Mouse (Mus musculus) forebrain, embryonic 11.5 days (tissue): ENCODE measurements around the gene Gm28539. TPM values are rescaled to one million over a fixed set of nuclear protein-coding genes. Genes with fewer than 3 reads are reported as not detected.

ENCODE experiments used
- ATAC-seq: fragments of 200-750 bp; cut with Nextera tagmentation; replicated peaks from 2 replicates; pipeline ENCODE4 v1.8.0; 2017; ENCODE audit warnings: moderate TSS enrichment; ENCODE audit not compliant: low FRiP score
- DNase-seq: peaks from one replicate; pipeline ENCODE4 v3.0.0-alpha.2; 2017; ENCODE audit warnings: low spot score
- H3K27ac ChIP-seq: fragments of 300-500 bp; sonication (generic); 2 replicates; pipeline ENCODE4 v1.5.1; 2014; ENCODE audit warnings: low read depth, low read length
- H3K27me3 ChIP-seq: fragments of 300-500 bp; sonication (generic); 2 replicates; pipeline ENCODE4 v1.6.1; 2014; ENCODE audit warnings: mild to moderate bottlenecking, low read length, mixed read lengths; ENCODE audit not compliant: control insufficient read depth, insufficient read depth
- H3K36me3 ChIP-seq: fragments of 300-500 bp; sonication (generic); 2 replicates; pipeline ENCODE4 v1.6.1; 2014; ENCODE audit warnings: mild to moderate bottlenecking, low read length, moderate library complexity, mixed read lengths; ENCODE audit not compliant: control insufficient read depth, insufficient read depth
- H3K4me1 ChIP-seq: fragments of 300-500 bp; sonication (generic); replicated peaks from 2 replicates; pipeline ENCODE4 v1.6.1; 2014; ENCODE audit warnings: low read length, mixed read lengths; ENCODE audit not compliant: control insufficient read depth, insufficient read depth
- H3K4me2 ChIP-seq: fragments of 300-500 bp; sonication (generic); 2 replicates; pipeline ENCODE4 v1.6.1; 2014; ENCODE audit warnings: low read depth, mild to moderate bottlenecking, low read length, moderate library complexity, mixed read lengths; ENCODE audit not compliant: severe bottlenecking
- H3K4me3 ChIP-seq: fragments of 300-500 bp; sonication (generic); 2 replicates; pipeline ENCODE4 v1.5.1; 2014; ENCODE audit warnings: low read depth, low read length
- H3K9ac ChIP-seq: fragments of 300-500 bp; sonication (generic); 2 replicates; pipeline ENCODE4 v1.6.1; 2014; ENCODE audit warnings: low read length
- H3K9me3 ChIP-seq: fragments of 300-500 bp; sonication (generic); 2 replicates; pipeline ENCODE4 v1.6.1; 2016; ENCODE audit warnings: low read length, mixed read lengths; ENCODE audit not compliant: control insufficient read depth
- WGBS: fragments of 180-500 bp; shearing (Covaris S2); extraction: QIAGEN DNeasy Blood & Tissue Kit; methylation state at CpG from one replicate; pipeline ENCODE4 v1.1.7; 2014; 5-methylcytosine and 5-hydroxymethylcytosine counted together
- polyA plus RNA-seq: library from polyadenylated mRNA; unstranded; fragments of >200 nt; fragmentation: Nextera tagmentation; extraction: Ambion mirVana; gene quantifications from 2 replicates; pipeline ENCODE4 v1.2.1, GENCODE M21; 2014

The Gm28539 gene
- polyA plus RNA-seq, 1 experiment from 2014 or later: not detected

DNA sequence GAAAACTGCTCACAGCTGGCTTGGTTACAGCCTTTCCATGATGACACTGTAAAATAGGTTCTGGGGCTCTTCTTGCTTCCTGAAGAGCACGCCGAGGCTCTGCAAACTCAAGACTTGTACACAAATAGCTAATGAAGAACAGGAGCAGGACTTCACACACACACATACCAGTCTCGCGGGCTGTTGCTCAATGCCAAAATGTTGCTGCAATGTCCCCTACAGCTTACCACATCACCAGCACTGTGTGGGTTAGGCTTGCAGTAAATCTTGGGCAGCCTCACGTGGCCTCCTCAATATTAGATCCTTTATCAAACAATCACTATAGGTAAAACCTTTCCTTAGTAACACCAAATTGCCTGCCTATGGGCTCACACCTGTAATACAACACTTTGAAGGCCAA is 27.4 kb upstream of the Gm28539 start:
- Histone ChIP-seq H3K4me1 (peaks cover 5% of the 10 kb centered on the region; the same call in 1 of the 2 replicates), H3K27ac (no peak overlapping the region), H3K27me3 (no peaks in the 10 kb centered on the region), H3K9me3 (no peaks in the 10 kb centered on the region), H3K9ac (no peak overlapping the region), H3K36me3 (peaks cover 18% of the 10 kb centered on the region), H3K4me3 (no peak overlapping the region), H3K4me2 (no peak overlapping the region)
- WGBS: 91% methylated on average over 5 of the region's 5 CpGs
- ATAC-seq: no peak
- DNase-seq: no peak

DNA sequence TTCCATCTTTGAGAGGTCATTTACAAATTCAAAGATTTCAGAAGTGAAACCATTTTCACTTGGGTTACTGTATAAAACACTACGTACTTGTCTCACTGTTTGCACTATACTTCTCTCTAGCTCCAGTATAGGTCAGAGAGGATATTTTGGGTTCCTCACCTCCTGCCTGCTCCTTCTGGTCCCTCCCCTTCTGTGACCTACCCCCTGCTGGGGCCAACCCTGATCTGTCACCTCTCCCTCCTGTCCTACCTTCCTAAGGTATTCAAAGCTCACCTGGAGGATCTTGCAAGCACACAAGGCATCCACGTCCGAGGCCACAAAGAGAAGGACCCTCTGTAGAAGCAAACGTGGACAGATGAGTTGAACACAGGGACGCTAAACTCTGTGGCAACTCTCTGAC is 25.4 kb upstream of the Gm28539 start:
- peaks cover 11% of the 10 kb centered on the region; the same call in 1 of the 2 replicates for H3K36me3 ChIP-seq
- DNase-seq (no peak), ATAC-seq (no peak; the same call in 1 of the 2 replicates)
- no peaks in the 10 kb centered on the region for H3K27me3 ChIP-seq
- H3K4me1 ChIP-seq: peaks cover 5% of the 10 kb centered on the region; the same call in 1 of the 2 replicates
- H3K9ac ChIP-seq: peak overlapping the region; percentile 80
- peak overlapping the region; percentile 78 for H3K4me3 ChIP-seq
- H3K27ac ChIP-seq: 0 out of 2 replicates have a peak overlapping the region, but pooled peaks have one; percentile 77
- no peaks in the 10 kb centered on the region for H3K9me3 ChIP-seq
- 10% methylated on average over 5 of the region's 5 CpGs for WGBS
- H3K4me2 ChIP-seq: peak overlapping the region; percentile 83

DNA sequence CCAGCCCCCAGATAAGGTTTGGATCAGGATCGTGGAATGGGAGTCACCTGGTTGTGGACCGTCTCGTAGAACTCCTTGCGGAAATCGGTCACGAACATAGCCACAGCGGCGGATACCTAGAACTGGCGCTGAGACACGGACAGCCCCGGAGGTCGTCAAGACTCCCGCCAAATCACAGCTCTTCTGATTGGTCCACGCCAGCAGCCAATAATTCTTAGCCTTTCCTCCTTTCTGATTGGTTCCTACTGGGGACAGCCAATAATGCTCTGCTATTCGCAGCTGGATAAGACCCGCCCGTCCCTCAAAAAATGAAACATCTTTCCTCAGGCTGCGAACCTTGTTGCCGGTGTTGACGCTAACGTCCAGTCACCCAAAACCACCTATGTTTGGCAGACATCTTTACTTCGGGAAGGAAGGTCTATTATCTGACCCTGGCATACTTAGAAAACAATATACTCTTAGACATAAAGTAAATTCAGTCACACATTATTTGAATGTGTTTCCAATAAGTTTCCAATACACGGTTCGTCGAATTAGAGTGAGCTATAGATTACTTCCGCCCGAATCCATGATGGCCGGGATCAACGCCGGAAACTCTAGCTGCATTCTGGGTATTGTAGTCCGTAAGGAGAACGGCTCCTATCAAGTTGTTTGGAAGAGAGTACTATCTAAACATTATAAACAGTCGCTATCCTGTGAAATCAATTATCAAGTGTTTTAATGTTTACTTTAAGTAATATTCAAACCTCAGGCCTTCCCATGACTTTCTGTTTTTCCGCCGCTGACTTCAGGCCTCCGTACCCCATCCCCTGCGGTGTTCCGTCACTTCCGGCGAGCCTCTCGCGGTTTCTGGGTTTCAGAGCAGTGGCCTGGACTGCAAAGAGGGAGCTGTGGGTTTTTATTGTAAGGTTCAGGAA is 24.7 kb upstream of the Gm28539 start, which contains the start of the genes Ufd1 and Cdc45:
TSS of gene Ufd1 (plus strand) at position 312 of the 917 bp plus-strand sequence.
TSS of gene Cdc45 (minus strand) at position 520 of the 917 bp plus-strand sequence.
- no peaks in the 10 kb centered on the region for H3K27me3 ChIP-seq
- H3K4me1 ChIP-seq: peaks cover 5% of the 10 kb centered on the region; the same call in 1 of the 2 replicates
- peak; percentile 90 for DNase-seq
- WGBS: under 1% methylated on average over 42 of the region's 42 CpGs
- peak within 1 kb of the TSS; percentile 78 for H3K4me3 ChIP-seq
- H3K27ac ChIP-seq: peak within 1 kb of the TSS; percentile 77
- peak; percentile 97 for ATAC-seq
- peaks cover 7% of the 10 kb centered on the region; the same call in 1 of the 2 replicates for H3K36me3 ChIP-seq
- H3K4me2 ChIP-seq: peak within 1 kb of the TSS; percentile 83
- H3K9me3 ChIP-seq: no peaks in the 10 kb centered on the region
- peak within 1 kb of the TSS; percentile 80 for H3K9ac ChIP-seq

DNA sequence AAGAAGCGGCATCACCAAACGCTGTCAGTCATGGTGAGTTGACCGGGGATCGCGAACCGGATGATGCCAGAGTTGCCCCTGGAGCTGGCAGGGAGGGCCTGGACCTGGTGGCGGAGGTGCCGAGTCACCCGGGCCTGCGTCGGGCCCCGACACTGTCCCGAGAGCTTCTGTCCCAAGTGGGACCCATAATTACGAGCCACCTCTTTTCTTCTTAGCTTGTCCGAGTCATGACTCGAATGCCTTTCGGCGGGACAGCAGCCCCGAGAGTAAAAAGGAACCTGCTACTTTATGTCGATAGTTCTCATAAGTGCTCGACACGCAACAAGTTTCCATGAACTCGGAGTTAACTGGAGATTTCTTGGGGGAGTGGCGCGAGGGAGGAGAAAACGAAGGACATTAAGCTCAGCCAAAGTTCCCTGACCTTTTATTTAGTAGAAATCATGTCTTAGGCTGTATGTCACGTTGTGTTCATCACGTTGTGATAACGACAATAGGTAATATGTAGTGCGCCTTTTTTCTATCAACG is 23.9 kb upstream of the Gm28539 start:
- Histone ChIP-seq H3K4me2 (peak overlapping the region; percentile 83), H3K27ac (no peak overlapping the region), H3K4me3 (peak overlapping the region; percentile 78), H3K27me3 (no peaks in the 10 kb centered on the region), H3K9ac (peak overlapping the region; percentile 80), H3K4me1 (peaks cover 5% of the 10 kb centered on the region; the same call in 1 of the 2 replicates), H3K36me3 (peaks cover 7% of the 10 kb centered on the region; the same call in 1 of the 2 replicates), H3K9me3 (no peaks in the 10 kb centered on the region)
- 2% methylated on average over 31 of the region's 31 CpGs for WGBS
- DNase-seq (no peak), ATAC-seq (peak; percentile 61)

DNA sequence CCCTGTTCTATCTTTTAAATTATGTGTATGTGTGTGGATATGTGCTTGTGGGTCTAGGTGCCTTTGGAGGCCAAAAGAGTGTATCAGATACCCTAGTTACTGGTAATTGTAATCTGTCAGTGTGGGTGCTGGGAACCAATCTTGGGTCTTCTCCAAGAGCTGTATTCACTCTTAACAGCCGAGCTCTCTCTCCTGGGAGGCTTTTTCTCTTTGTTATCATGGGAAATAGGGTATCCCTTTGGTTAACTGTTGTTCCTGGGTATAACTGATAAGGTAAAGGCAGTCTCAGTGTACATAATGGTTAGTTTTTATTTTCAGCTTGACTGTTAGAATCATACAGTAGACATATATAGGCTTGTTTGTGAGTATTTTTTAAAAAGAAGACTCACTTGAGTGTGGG is 14.0 kb upstream of the Gm28539 start:
- no peak overlapping the region for H3K27ac ChIP-seq
- WGBS: 90% methylated on average over 1 of the region's 1 CpGs
- ATAC-seq: no peak

DNA sequence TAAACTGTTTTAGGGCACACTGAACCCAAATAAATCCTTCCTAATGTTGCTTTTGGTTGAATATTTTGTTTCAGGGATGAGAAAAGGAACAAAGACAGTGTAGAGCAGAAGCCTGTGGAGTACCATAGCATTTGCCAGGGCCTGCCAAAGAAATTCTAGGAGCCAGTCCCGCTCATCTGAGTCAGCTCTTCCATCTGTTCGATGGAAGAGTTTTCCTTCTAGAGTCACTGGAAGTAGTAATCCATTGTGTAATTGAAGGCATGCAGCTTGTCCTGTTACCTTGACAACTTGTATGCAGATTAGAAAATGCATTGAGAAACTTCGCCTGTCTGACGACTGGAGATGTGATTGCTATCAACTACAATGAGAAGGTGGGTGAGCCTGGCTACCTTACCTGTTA is 13.5 kb upstream of the Gm28539 start:
- no peaks in the 10 kb centered on the region for H3K4me1 ChIP-seq
- DNase-seq (no peak), ATAC-seq (no peak)
- no peaks in the 10 kb centered on the region for H3K9me3 ChIP-seq
- no peak overlapping the region for H3K4me2 ChIP-seq
- no peak overlapping the region for H3K27ac ChIP-seq
- H3K4me3 ChIP-seq: no peak overlapping the region
- no peaks in the 10 kb centered on the region for H3K27me3 ChIP-seq
- WGBS: 79% methylated on average over 4 of the region's 4 CpGs
- H3K9ac ChIP-seq: no peak overlapping the region
- peaks cover 26% of the 10 kb centered on the region; the same call in 1 of the 2 replicates for H3K36me3 ChIP-seq

More for the DNA sequence above, 14.0 kb upstream of the Gm28539 start:
- H3K9ac ChIP-seq: no peak overlapping the region
- no peaks in the 10 kb centered on the region for H3K9me3 ChIP-seq
- no peak for DNase-seq
- H3K36me3 ChIP-seq: peaks cover 26% of the 10 kb centered on the region; the same call in 1 of the 2 replicates
- no peaks in the 10 kb centered on the region for H3K4me1 ChIP-seq
- H3K4me3 ChIP-seq: no peak overlapping the region
- H3K4me2 ChIP-seq: no peak overlapping the region
- H3K27me3 ChIP-seq: no peaks in the 10 kb centered on the region

DNA sequence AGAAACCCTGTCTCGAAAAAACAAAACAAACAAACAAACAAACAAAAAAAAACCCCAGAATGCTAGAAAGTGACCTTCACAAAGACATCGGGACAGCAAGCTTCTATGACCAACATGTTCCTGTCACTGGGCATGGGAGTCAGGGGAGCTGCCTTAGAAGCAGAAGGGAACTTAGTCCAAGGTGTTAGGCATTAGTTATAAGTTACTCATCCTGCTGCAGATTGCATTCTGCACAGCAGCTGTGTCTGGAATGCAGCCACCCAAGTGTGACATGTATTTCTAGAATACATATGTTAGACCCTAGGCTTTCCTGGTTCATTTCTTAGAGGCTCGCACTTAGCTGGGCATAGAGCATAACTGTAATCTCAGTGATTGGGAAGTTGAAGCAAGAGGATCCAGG is 7.8 kb upstream of the Gm28539 start:
- H3K27ac ChIP-seq: no peak overlapping the region
- no peak overlapping the region for H3K9ac ChIP-seq
- WGBS: 88% methylated on average over 3 of the region's 3 CpGs
- H3K4me2 ChIP-seq: no peak overlapping the region
- H3K4me1 ChIP-seq: no peaks in the 10 kb centered on the region
- no peaks in the 10 kb centered on the region for H3K9me3 ChIP-seq
- H3K27me3 ChIP-seq: no peaks in the 10 kb centered on the region
- no peak for DNase-seq
- H3K36me3 ChIP-seq: peaks cover 2% of the 10 kb centered on the region; the same call in 1 of the 2 replicates
- ATAC-seq: no peak
- no peak overlapping the region for H3K4me3 ChIP-seq

DNA sequence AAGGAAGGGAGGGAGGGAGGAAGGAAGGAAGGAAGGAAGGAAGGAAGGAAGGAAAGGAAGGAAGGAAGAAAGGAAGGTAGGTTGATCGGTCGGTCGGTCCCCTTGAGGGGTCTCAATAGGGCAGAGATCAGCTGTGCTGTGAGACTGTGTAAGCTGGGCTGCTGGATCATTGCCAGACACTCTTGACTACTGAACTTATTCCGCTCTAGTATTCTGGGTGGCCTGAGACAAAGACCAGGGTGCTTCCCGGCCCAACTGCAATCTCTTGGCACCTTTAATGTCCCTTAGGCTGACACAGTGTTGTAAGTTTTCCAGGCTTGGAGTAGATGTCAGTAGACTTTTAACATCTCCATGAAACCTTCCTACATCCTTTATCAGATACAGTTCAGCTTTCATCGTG is 7.3 kb upstream of the Gm28539 start:
- Histone ChIP-seq H3K27ac (no peak overlapping the region), H3K9ac (no peak overlapping the region), H3K27me3 (no peaks in the 10 kb centered on the region), H3K9me3 (no peaks in the 10 kb centered on the region), H3K4me3 (no peak overlapping the region), H3K36me3 (peaks cover 2% of the 10 kb centered on the region; the same call in 1 of the 2 replicates), H3K4me2 (no peak overlapping the region), H3K4me1 (no peaks in the 10 kb centered on the region)
- ATAC-seq: no peak
- no peak for DNase-seq
- WGBS: 93% methylated on average over 6 of the region's 6 CpGs
